Mouse (Mus musculus) liver, postnatal 0 days (tissue): ENCODE data around the gene Ddx10. TPM values are rescaled to one million over a fixed set of nuclear protein-coding genes. Genes with fewer than 3 reads are reported as not detected.

Experiments
- ATAC-seq: fragments of 200-750 bp; cut with Nextera tagmentation; 2 replicates; pipeline ENCODE4 v1.8.0; 2017; ENCODE audit warnings: mild to moderate bottlenecking, moderate library complexity
- DNase-seq: peaks from one replicate; pipeline ENCODE4 v3.0.0-alpha.2; 2016
- H3K27ac ChIP-seq: fragments of 300-500 bp; sonication (generic); 2 replicates; pipeline ENCODE4 v1.5.1; 2014; ENCODE audit warnings: antibody characterized with exemption, moderate library complexity, mild to moderate bottlenecking, low read depth
- H3K27me3 ChIP-seq: fragments of 300-500 bp; sonication (generic); 2 replicates; pipeline ENCODE4 v1.6.1; 2014; ENCODE audit warnings: low read length, control low read depth, mixed read lengths; ENCODE audit not compliant: insufficient read depth
- H3K36me3 ChIP-seq: fragments of 300-500 bp; sonication (generic); replicated peaks from 2 replicates; pipeline ENCODE4 v1.6.1; 2014; ENCODE audit warnings: mild to moderate bottlenecking, control low read depth, low read length, moderate library complexity, mixed read lengths; ENCODE audit not compliant: insufficient read depth
- H3K4me1 ChIP-seq: fragments of 300-500 bp; sonication (generic); 2 replicates; pipeline ENCODE4 v1.6.1; 2014; ENCODE audit warnings: antibody characterized with exemption, mild to moderate bottlenecking, control low read depth; ENCODE audit not compliant: insufficient read depth
- H3K4me2 ChIP-seq: fragments of 300-500 bp; sonication (generic); 2 replicates; pipeline ENCODE4 v1.6.1; 2014; ENCODE audit warnings: low read depth, mild to moderate bottlenecking, low read length, moderate library complexity, mixed read lengths
- H3K4me3 ChIP-seq: fragments of 300-500 bp; sonication (generic); 2 replicates; pipeline ENCODE4 v1.5.1; 2014; ENCODE audit warnings: low read depth, low read length
- H3K9ac ChIP-seq: fragments of 300-500 bp; sonication (generic); replicated peaks from 2 replicates; pipeline ENCODE4 v1.6.1; 2014; ENCODE audit warnings: mild to moderate bottlenecking, moderate library complexity
- H3K9me3 ChIP-seq: fragments of 300-500 bp; sonication (generic); 2 replicates; pipeline ENCODE4 v1.6.1; 2016; ENCODE audit warnings: mild to moderate bottlenecking, control low read depth, low read length, mixed read lengths
- CTCF ChIP-seq: sonication (generic); IDR thresholded peaks from 2 replicates; pipeline ENCODE4 v1.5.1; 2016; ENCODE audit warnings: antibody characterized with exemption, low read depth
- EP300 ChIP-seq: IDR thresholded peaks from 2 replicates; pipeline ENCODE4 v1.6.1; 2016; ENCODE audit warnings: antibody characterized with exemption, low read depth, mild to moderate bottlenecking
- WGBS: fragments of 180-500 bp; shearing (Covaris S2); extraction: QIAGEN DNeasy Blood & Tissue Kit; methylation state at CpG from one replicate; pipeline ENCODE4 v1.1.7; 2014; ENCODE audit not compliant: insufficient replicate concordance; 5-methylcytosine and 5-hydroxymethylcytosine counted together
- polyA plus RNA-seq: library from polyadenylated mRNA; unstranded; fragments of >200 nt; fragmentation: Nextera tagmentation; extraction: Ambion mirVana; gene quantifications from 2 replicates; pipeline ENCODE4 v1.2.1, GENCODE M21; 2015

Ddx10 gene
- polyA plus RNA-seq, 1 experiment from 2014 or later: 8.8 TPM

DNA sequence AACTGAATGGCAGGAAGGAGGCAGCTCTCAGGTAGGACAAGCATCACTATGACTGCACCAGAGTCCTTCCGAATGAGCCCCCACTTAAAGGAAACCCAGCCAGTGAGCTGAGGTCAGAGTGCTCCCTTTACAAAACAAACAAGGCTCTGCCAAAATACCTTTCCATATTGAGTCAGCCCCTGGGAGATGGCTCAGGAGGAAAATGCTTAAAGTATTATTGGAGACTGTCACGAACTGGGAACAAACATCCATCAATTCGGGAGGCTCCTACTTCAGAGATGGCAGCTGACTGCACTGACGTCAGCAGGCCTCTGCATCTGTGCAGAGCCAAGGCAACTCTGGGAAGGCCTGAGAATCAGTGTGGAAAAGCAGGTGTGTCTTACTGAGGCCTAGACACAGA lies 181.4 kb downstream of the Ddx10 start:
- no peak overlapping the region for H3K9ac ChIP-seq
- no peaks in the 10 kb centered on the region for H3K27me3 ChIP-seq
- no peaks in the 10 kb centered on the region for H3K4me1 ChIP-seq
- ATAC-seq (no peak), DNase-seq (no peak)
- H3K36me3 ChIP-seq: no peaks in the 10 kb centered on the region
- WGBS: 47% methylated on average over 4 of the region's 4 CpGs
- no peak overlapping the region for H3K27ac ChIP-seq
- H3K4me3 ChIP-seq: no peak overlapping the region
- no peaks in the 10 kb centered on the region for H3K9me3 ChIP-seq
- H3K4me2 ChIP-seq: no peak overlapping the region
- TF ChIP-seq EP300: no peak

DNA sequence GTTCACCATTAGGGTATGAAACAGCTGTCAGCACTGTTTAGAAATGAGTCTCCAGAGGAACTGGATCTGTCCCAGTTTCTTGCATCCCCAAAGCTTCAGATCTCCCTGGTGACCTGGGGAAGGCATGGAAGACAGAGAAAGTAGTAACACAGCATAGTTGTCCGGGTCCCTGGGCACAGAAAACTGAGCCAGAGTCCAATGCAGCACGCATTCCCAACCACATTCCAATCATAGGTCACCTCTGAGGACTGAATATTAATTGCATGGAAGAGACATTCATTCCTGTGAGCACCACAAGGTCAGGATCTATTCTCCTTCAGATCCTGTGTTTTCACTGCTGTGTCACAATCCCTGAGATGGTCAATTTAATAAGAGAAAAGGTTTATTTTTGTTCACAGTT lies 182.8 kb downstream of the Ddx10 start:
- H3K9me3 ChIP-seq: no peaks in the 10 kb centered on the region
- H3K4me3 ChIP-seq: no peak overlapping the region
- no peaks in the 10 kb centered on the region for H3K36me3 ChIP-seq
- no peaks in the 10 kb centered on the region for H3K4me1 ChIP-seq
- TF ChIP-seq CTCF: no peak
- no peak for TF ChIP-seq EP300
- ATAC-seq: no peak
- H3K4me2 ChIP-seq: no peak overlapping the region
- WGBS: 62% methylated on average over 2 of the region's 2 CpGs
- no peak for DNase-seq
- no peak overlapping the region for H3K27ac ChIP-seq
- H3K27me3 ChIP-seq: no peaks in the 10 kb centered on the region
- no peak overlapping the region for H3K9ac ChIP-seq

DNA sequence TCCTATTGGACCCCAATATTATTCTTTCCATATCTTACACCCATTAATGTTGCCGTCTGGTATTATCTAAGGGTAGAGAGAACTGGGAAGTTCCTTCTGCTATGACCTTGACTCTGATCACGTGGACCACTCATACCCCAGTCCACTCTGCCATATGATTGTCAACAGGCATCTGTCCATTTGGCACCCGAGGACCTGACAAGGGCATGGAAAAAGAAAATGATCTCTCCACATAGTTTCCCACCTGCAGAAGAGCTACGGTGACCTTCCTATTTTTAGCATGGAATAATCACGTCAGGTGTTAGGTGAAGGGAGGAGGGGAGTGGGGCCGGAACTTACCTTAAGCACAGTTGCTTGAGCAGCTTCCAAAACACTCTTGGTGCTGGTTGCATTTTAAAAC lies 183.3 kb downstream of the Ddx10 start:
- no peak overlapping the region for H3K27ac ChIP-seq

DNA sequence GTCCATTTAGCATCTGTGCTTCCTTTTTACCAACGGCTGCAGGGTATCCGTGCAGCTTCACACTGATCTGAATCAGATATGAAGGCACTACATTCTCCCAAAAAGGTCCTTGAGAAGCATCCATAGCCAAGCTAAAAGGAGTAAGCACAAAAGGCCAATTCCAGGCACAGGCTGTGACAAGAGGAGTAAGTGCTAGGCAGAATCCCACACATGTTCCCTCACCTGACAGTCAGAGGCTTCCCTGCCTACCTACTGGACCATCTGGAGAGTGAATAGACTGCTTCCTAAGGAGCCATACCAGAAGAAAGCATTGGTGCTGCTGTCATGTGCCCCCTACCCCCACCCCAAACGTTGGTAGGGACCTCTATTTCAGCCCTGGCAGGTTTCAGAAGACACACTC lies 192.5 kb downstream of the Ddx10 start:
- H3K36me3 ChIP-seq: no peaks in the 10 kb centered on the region
- no peak overlapping the region for H3K4me2 ChIP-seq
- TF ChIP-seq CTCF: no peak
- TF ChIP-seq EP300: no peak
- no peaks in the 10 kb centered on the region for H3K27me3 ChIP-seq
- H3K4me3 ChIP-seq: no peak overlapping the region
- no peaks in the 10 kb centered on the region for H3K4me1 ChIP-seq
- DNase-seq: no peak
- no peak overlapping the region for H3K27ac ChIP-seq
- WGBS: 53% methylated on average over 3 of the region's 3 CpGs
- H3K9me3 ChIP-seq: no peaks in the 10 kb centered on the region
- ATAC-seq: no peak
- no peak overlapping the region for H3K9ac ChIP-seq

More for the DNA sequence above, 183.3 kb downstream of the Ddx10 start:
- Histone ChIP-seq H3K27me3 (no peaks in the 10 kb centered on the region), H3K36me3 (no peaks in the 10 kb centered on the region), H3K4me1 (no peaks in the 10 kb centered on the region), H3K4me3 (no peak overlapping the region), H3K4me2 (no peak overlapping the region), H3K9me3 (no peaks in the 10 kb centered on the region), H3K9ac (no peak overlapping the region)
- DNase-seq (no peak), ATAC-seq (no peak)
- 67% methylated on average over 6 of the region's 6 CpGs for WGBS
- TF ChIP-seq EP300: no peak
- no peak for TF ChIP-seq CTCF

Other genes starting within 250 kb of the Ddx10 start
- 0.18 and 0.36 TPM in 2 replicates for gene Exph5, start 53.6 kb upstream of the Ddx10 start, polyA plus RNA-seq
- 2.6 and 2.7 TPM in 2 replicates for gene Kdelc2, start 136.0 kb upstream of the Ddx10 start, polyA plus RNA-seq
- 0.78 and 0.89 TPM in 2 replicates for gene 4930550C14Rik, start 154.3 kb upstream of the Ddx10 start, polyA plus RNA-seq